9 mouse cellular contexts compared by ENCODE assay signal in the genomic region with DNA sequence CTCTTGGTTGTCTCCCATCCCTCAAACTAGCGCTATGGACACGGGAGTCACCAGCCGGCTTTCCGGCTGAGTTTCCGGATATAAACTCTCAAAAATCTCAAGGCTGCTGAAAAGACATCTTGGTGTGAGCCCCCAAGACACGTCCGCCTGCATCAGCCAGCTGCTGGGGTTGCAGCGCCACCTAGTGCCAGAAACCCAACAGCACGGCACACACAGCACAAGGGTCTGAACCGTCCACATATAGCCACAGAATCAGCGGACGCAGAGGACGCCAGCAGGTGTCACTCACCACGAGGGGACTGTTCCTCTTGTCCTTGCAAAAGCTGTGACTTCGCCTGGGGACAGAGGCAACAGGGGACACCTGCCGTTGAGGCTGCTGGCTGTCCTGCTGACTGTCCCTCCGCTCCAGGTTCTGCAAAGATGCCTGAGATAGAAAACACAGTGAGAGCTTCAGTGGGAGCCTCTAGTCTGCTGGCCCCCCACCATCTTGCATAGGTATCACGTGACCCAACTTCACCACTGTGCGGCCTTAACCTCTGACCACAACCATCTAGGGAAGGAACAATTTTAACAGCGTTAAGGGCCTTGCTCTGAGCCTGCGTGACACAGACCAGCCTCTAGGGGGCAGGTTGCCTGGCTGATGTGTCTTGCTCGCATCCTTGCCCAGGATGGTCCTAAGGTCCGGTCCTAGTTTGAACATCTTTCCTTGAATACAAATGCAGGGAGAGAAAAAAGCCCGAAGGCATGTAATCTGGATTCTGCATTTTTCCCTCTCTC. TPM values are rescaled to one million over a fixed set of nuclear protein-coding genes. Genes with fewer than 3 reads are reported as not detected.
DNase-seq lines count a peak whose midpoint lies in the region; ATAC-seq and TF ChIP-seq lines count a peak whose summit lies in the region.
"Had no signal": no experiment of that assay in that cellular context is flagged by ENCODE, and none has a peak within 500 bp of the region (broad histone marks: within the 10 kb centered on the region; RNA-seq: fewer than 3 reads in every experiment).

No protein-coding gene starts in this region.

- no peaks in the 10 kb centered on the region for H3K9me3 ChIP-seq in heart, embryonic 12.5 days (replicated peaks)
- H3K9me3 ChIP-seq in liver, embryonic 13.5 days (replicated peaks) = no peaks in the 10 kb centered on the region
- H3K9me3 ChIP-seq in midbrain, embryonic 15.5 days = no peaks in the 10 kb centered on the region

- H3K79me2 ChIP-seq in C2C12 (ENCODE audit: control insufficient read depth, insufficient read depth) = no peaks in the 10 kb centered on the region

- WGBS in heart, embryonic 12.5 days = 32% methylated on average over 24 of the region's 24 CpGs
- whole genome bisulfite sequencing in liver, embryonic 13.5 days (ENCODE audit: insufficient replicate concordance) = 30% methylated on average over 24 of the region's 24 CpGs
- WGBS in midbrain, embryonic 15.5 days = 49% methylated on average over 24 of the region's 24 CpGs

- no peak overlapping the region for H3K9ac ChIP-seq in heart, embryonic 12.5 days
- no peak overlapping the region for H3K9ac ChIP-seq in liver, embryonic 13.5 days
- H3K9ac ChIP-seq in midbrain, embryonic 15.5 days = no peak overlapping the region

- intact Hi-C loops in heart, postnatal 25 days (cut with DNase I) = loop anchor here (1.0 to 10.0 kb wide), 2 partner anchors 50 to 130 kb away; no protein-coding TSS in a partner anchor

- peak overlapping the region; percentile 6; the same call in 1 of the 2 replicates for H3K4me2 ChIP-seq in heart, embryonic 12.5 days
- H3K4me2 ChIP-seq in liver, embryonic 13.5 days = no peak overlapping the region
- no peak overlapping the region for H3K4me2 ChIP-seq in midbrain, embryonic 15.5 days

- DNase-seq in heart, postnatal 25 days (ENCODE audit: low spot score) = no peak
- peak; percentile 46 for DNase-seq in liver, embryonic 13.5 days
- peak; percentile 42 for DNase-seq in thymus, postnatal 14 days
- no peak for DNase-seq in gastrocnemius, adult 18-20 months (ENCODE audit: low spot score)

- peaks cover 23% of the 10 kb centered on the region for H3K4me1 ChIP-seq in heart, embryonic 12.5 days (replicated peaks)
- peaks cover 7% of the 10 kb centered on the region for H3K4me1 ChIP-seq in liver, embryonic 13.5 days (replicated peaks)
- H3K4me1 ChIP-seq in midbrain, embryonic 15.5 days = peaks cover 9% of the 10 kb centered on the region

- H3K4me3 ChIP-seq in heart, embryonic 12.5 days = no peak overlapping the region
- no peak overlapping the region for H3K4me3 ChIP-seq in C2C12 (ENCODE audit: insufficient read depth, poor library complexity, severe bottlenecking)
- H3K4me3 ChIP-seq in liver, embryonic 13.5 days (replicated peaks) = no peak overlapping the region
- no peak overlapping the region for H3K4me3 ChIP-seq in midbrain, embryonic 15.5 days

- H3K27me3 ChIP-seq in heart, embryonic 12.5 days (replicated peaks) = 0 out of 2 replicates have a peak, but pooled peaks cover 3% of the 10 kb centered on the region
- H3K27me3 ChIP-seq in C2C12 (ENCODE audit: control insufficient read depth, insufficient read depth, insufficient read length) = no peaks in the 10 kb centered on the region
- H3K27me3 ChIP-seq in liver, embryonic 13.5 days = no peaks in the 10 kb centered on the region
- no peaks in the 10 kb centered on the region for H3K27me3 ChIP-seq in midbrain, embryonic 15.5 days (replicated peaks)

- no peak overlapping the region for H3K27ac ChIP-seq in heart, embryonic 12.5 days (ENCODE audit: poor library complexity, severe bottlenecking)
- no peak overlapping the region for H3K27ac ChIP-seq in liver, embryonic 13.5 days
- H3K27ac ChIP-seq in midbrain, embryonic 15.5 days = no peak overlapping the region

- H3K36me3 ChIP-seq in heart, embryonic 12.5 days = no peaks in the 10 kb centered on the region
- no peaks in the 10 kb centered on the region for H3K36me3 ChIP-seq in C2C12 (ENCODE audit: control insufficient read depth, insufficient read depth)
- no peaks in the 10 kb centered on the region for H3K36me3 ChIP-seq in liver, embryonic 13.5 days
- no peaks in the 10 kb centered on the region for H3K36me3 ChIP-seq in midbrain, embryonic 15.5 days (replicated peaks)

- peak; percentile 39 for ATAC-seq in heart, embryonic 12.5 days (ENCODE audit: insufficient number of reproducible peaks, low FRiP score)
- peak; percentile 59 for ATAC-seq in common myeloid progenitor, adult 5-6 weeks (replicated peaks; ENCODE audit: low read depth, poor library complexity, severe bottlenecking)
- 0 out of 2 replicates have a peak, but pooled peaks have one; percentile 21 for ATAC-seq in liver, embryonic 13.5 days (ENCODE audit: low read depth)
- ATAC-seq in midbrain, embryonic 15.5 days (replicated peaks) = no peak

- no peak overlapping the region for H3ac ChIP-seq in C2C12 (ENCODE audit: control insufficient read depth, insufficient read length, low read depth)

- TF ChIP-seq CTCF in C2C12 (IDR thresholded peaks at IDR 0.05; ENCODE audit: control insufficient read depth, insufficient read depth, insufficient read length) = peak; percentile 39

- H3K79me3 ChIP-seq in C2C12 (ENCODE audit: low read depth) = no peaks in the 10 kb centered on the region

TF ChIP-seq in C2C12, 6 proteins besides CTCF, POLR2A, EP300 and RAD21:
- TF ChIP-seq CEBPB (IDR thresholded peaks at IDR 0.05; ENCODE audit: low read depth) = no peak
- TF ChIP-seq MAX (IDR thresholded peaks at IDR 0.05) = no peak

RNA-seq across cellular contexts. Expression of a gene that starts 45.9 kb away (rescaled TPM):
- polyA plus RNA-seq in heart, embryonic 12.5 days (2016; fragmentation: Nextera tagmentation; extraction: Ambion mirVana) = 20.0 and 22.8 TPM in 2 replicates
- total RNA-seq in heart, postnatal 25 days (2021) = 10 to 100 TPM; 21.3 to 26.1 TPM
- 8.4 TPM for polyA plus RNA-seq in C2C12 (2012; fragmentation: generic; extraction: Trizol)
- 6.4 and 7.8 TPM in 2 replicates for total RNA-seq in common myeloid progenitor, adult 5-6 weeks (2017)
- polyA plus RNA-seq in liver, embryonic 13.5 days (2015; fragmentation: Nextera tagmentation; extraction: Ambion mirVana) = 0.98 and 1.2 TPM in 2 replicates
- total RNA-seq in gastrocnemius, adult 18-20 months (2021) = 10 to 100 TPM; 21.3 to 25.8 TPM
- 3.9 TPM in 2 replicates for polyA plus RNA-seq in midbrain, embryonic 15.5 days (2015; fragmentation: Nextera tagmentation; extraction: Ambion mirVana)

RNA-seq across cellular contexts. Expression of a gene that starts 51.6 kb away (rescaled TPM):
- not detected in 2 replicates for polyA plus RNA-seq in heart, embryonic 12.5 days (2016; fragmentation: Nextera tagmentation; extraction: Ambion mirVana)
- total RNA-seq in heart, postnatal 25 days (2021) = not detected
- not detected for polyA plus RNA-seq in C2C12 (2012; fragmentation: generic; extraction: Trizol)
- not detected in 2 replicates for total RNA-seq in common myeloid progenitor, adult 5-6 weeks (2017)
- polyA plus RNA-seq in liver, embryonic 13.5 days (2015; fragmentation: Nextera tagmentation; extraction: Ambion mirVana) = not detected in 2 replicates
- not detected for total RNA-seq in gastrocnemius, adult 18-20 months (2021)
- polyA plus RNA-seq in midbrain, embryonic 15.5 days (2015; fragmentation: Nextera tagmentation; extraction: Ambion mirVana) = 0.09 and 0.14 TPM in 2 replicates
- total RNA-seq: adrenal gland, postnatal 36 days had no signal

Comparison
In these comparisons a context has a peak if more than half of its experiments do, and no peak if none do; other contexts are left out.
1. DNase-seq: peak in liver, embryonic 13.5 days (single experiment) and thymus, postnatal 14 days (single experiment); none in heart, postnatal 25 days (single experiment) and gastrocnemius, adult 18-20 months (single experiment).